Mouse (Mus musculus): Measurements from ENCODE around the gene Tyro3. TPM values are rescaled to one million over a fixed set of nuclear protein-coding genes. Genes with fewer than 3 reads are reported as not detected.

Gene Tyro3
- total RNA-seq, 2 experiments from 2014 or later, result 2.5 to 3.5 TPM

GRCm38 (mm10) chr2:119803618-119804274 is 6.2 kb downstream of the Tyro3 start:
- no peak for DNase-seq (ENCODE audit: low spot score in 2 of 2)

GRCm38 (mm10) chr2:119804275-119804628 is 6.7 kb downstream of the Tyro3 start:
- no peak for DNase-seq (ENCODE audit: low spot score in 2 of 2)

GRCm38 (mm10) chr2:119804776-119805175 is 7.2 kb downstream of the Tyro3 start:
- no peak for DNase-seq (ENCODE audit: low spot score in 2 of 2)

GRCm38 (mm10) chr2:119805536-119805935 is 8.0 kb downstream of the Tyro3 start:
- no peak for DNase-seq (ENCODE audit: low spot score in 2 of 2)

- DNase-seq (ENCODE audit: low spot score in 2 of 2), result no peak
Observed at GRCm38 (mm10) chr2:119808438-119808837, 10.9 kb downstream of the Tyro3 start.

GRCm38 (mm10) chr2:119808881-119809280 is 11.3 kb downstream of the Tyro3 start:
- DNase-seq (ENCODE audit: low spot score in 2 of 2), result no peak

GRCm38 (mm10) chr2:119810890-119811289 is 13.4 kb downstream of the Tyro3 start:
- DNase-seq (ENCODE audit: low spot score in 2 of 2), result no peak

- DNase-seq (ENCODE audit: low spot score in 2 of 2), result no peak
Observed at GRCm38 (mm10) chr2:119811490-119812146, 14.1 kb downstream of the Tyro3 start.

GRCm38 (mm10) chr2:119814376-119814933 is 16.9 kb downstream of the Tyro3 start:
- no peak for DNase-seq (ENCODE audit: low spot score in 2 of 2)

GRCm38 (mm10) chr2:119816611-119817010 is 19.1 kb downstream of the Tyro3 start:
- DNase-seq (ENCODE audit: low spot score in 2 of 2), result no peak

- DNase-seq (ENCODE audit: low spot score in 2 of 2), result no peak
Observed at GRCm38 (mm10) chr2:119817047-119817446, 19.5 kb downstream of the Tyro3 start.

- DNase-seq (ENCODE audit: low spot score in 2 of 2), result no peak
Observed at GRCm38 (mm10) chr2:119818668-119819272, 21.2 kb downstream of the Tyro3 start.

- no peak for DNase-seq (ENCODE audit: low spot score in 2 of 2)
Observed at GRCm38 (mm10) chr2:119821136-119821535, 23.6 kb downstream of the Tyro3 start.

GRCm38 (mm10) chr2:119830579-119830978 is 33.0 kb downstream of the Tyro3 start:
- DNase-seq (ENCODE audit: low spot score in 2 of 2), result no peak

GRCm38 (mm10) chr2:119834231-119834630 is 36.7 kb downstream of the Tyro3 start:
- DNase-seq (ENCODE audit: low spot score in 2 of 2), result no peak

GRCm38 (mm10) chr2:119837616-119838015 is 40.1 kb downstream of the Tyro3 start:
- DNase-seq (ENCODE audit: low spot score in 2 of 2), result no peak

GRCm38 (mm10) chr2:119838363-119839156 is 41.0 kb downstream of the Tyro3 start:
- DNase-seq (ENCODE audit: low spot score in 2 of 2), result no peak

- no peak for DNase-seq (ENCODE audit: low spot score in 2 of 2)
Observed at GRCm38 (mm10) chr2:119840008-119840407, 42.5 kb downstream of the Tyro3 start.

- no peak for DNase-seq (ENCODE audit: low spot score in 2 of 2)
Observed at GRCm38 (mm10) chr2:119842000-119842399, 44.5 kb downstream of the Tyro3 start.

GRCm38 (mm10) chr2:119843526-119843925 is 46.0 kb downstream of the Tyro3 start:
- no peak for DNase-seq (ENCODE audit: low spot score in 2 of 2)

- DNase-seq (ENCODE audit: low spot score in 2 of 2), result no peak
Observed at GRCm38 (mm10) chr2:119845882-119846546, 48.5 kb downstream of the Tyro3 start.

All from adrenal gland, adult 18-20 months (tissue).